Mouse (Mus musculus): Measurements from ENCODE around the gene Cdh5.

Cdh5 gene

DNA sequence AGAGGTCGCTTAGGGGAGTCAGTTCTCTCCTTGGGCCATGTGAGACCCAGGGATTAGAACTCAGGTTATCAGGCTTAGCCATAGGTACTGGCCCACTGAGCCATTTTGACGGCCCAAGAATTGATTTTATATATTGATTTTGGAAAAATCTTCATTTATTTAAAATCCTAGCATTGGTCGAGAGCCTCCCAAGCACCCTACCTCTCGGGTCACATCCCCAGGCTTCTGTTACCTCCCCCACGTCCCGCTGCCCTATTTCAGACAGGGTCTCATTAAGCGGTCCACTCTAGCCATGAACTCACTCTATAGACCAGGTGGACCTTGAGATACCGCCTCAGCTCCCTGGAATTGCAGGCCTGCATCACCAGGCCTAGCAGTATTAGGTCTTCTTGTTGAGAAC lies 33.1 kb downstream of the Cdh5 start:
- DNase-seq (ENCODE audit: low read depth, low spot score), result no peak

DNA sequence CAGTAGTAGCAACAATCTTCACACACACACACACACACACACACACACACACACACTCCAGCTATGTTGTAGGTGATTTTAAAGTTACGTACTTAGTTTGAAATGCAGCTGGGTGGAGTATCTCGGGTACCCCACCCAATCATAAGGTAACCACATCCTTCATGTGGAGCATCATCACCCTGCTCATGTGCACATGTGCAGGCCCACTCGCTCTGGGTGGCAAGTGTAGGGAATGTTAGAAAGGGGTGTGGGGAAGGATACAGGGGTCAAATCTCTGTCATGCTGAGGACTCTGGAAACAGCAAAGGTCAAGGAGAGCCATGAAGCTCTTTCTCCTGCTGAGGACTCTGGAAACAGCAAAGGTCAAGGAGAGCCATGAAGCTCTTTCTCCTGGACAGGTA lies 34.9 kb downstream of the Cdh5 start:
- no peak for DNase-seq (ENCODE audit: low read depth, low spot score)

DNA sequence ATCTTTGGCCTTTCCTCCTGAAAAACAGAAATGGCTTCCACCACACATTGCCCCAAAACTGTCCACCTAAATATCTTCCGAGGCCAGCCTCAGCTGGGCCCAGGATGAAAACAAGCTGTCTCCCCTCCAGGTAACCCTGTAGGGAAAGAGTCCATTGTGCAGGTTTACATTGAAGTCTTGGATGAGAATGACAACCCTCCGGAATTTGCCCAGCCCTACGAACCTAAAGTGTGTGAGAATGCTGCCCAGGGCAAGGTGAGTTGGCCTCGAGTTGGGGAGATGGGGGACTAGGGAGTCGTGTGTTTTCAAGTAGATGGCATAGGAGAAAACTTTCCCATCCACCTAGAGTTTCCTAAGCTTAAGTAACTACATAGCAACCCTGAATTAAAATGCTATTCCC lies 36.2 kb downstream of the Cdh5 start:
- no peak for DNase-seq (ENCODE audit: low read depth, low spot score)

DNA sequence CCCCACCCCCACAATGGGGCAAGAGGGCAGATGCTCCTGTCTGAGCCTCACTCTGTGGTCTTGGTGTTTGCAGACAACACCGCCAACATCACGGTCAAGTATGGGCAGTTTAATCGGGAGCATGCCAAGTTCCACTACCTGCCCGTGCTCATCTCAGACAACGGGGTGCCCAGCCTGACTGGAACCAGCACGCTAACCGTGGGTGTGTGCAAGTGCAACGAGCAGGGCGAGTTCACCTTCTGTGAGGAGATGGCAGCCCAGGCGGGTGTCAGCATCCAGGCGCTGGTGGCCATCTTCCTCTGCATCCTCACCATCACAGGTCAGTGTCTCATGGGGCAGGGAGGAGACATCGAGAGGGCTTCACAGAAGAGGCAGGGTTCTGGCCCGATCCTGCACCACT lies 39.2 kb downstream of the Cdh5 start:
- no peak for DNase-seq (ENCODE audit: low read depth, low spot score)

DNA sequence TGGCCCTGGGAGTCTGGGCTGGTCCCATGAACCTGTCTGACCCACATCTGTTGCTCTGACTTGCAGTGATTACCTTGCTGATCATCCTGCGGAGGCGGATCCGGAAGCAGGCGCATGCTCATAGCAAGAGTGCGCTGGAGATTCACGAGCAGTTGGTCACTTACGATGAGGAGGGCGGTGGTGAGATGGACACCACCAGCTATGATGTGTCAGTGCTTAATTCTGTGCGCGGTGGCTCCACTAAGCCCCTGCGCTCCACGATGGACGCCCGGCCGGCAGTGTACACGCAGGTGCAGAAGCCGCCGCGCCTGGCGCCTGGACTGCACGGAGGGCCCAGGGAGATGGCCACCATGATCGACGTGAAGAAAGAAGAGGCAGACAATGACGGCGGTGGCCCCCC lies 41.0 kb downstream of the Cdh5 start:
- no peak for DNase-seq (ENCODE audit: low read depth, low spot score)

DNA sequence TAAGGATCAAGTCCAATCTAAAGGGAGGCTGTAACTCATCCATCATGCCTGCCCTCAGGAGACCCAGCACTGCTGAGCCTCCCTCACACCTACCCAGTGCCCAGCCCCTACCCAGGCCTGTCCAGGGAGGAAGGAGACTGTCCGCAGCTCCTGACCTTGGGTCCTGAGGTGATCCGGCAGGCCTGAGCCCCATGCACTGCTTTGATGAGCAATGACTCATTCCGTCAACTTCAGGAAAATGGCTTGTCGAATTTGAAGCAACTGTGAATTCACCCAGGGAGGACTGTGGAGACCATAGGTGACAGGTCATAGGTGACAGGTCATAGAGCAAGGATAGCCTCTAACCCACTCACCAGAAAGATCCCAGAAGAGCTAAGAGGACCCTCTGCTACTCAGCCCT lies 42.0 kb downstream of the Cdh5 start:
- DNase-seq (ENCODE audit: low read depth, low spot score), result no peak

DNA sequence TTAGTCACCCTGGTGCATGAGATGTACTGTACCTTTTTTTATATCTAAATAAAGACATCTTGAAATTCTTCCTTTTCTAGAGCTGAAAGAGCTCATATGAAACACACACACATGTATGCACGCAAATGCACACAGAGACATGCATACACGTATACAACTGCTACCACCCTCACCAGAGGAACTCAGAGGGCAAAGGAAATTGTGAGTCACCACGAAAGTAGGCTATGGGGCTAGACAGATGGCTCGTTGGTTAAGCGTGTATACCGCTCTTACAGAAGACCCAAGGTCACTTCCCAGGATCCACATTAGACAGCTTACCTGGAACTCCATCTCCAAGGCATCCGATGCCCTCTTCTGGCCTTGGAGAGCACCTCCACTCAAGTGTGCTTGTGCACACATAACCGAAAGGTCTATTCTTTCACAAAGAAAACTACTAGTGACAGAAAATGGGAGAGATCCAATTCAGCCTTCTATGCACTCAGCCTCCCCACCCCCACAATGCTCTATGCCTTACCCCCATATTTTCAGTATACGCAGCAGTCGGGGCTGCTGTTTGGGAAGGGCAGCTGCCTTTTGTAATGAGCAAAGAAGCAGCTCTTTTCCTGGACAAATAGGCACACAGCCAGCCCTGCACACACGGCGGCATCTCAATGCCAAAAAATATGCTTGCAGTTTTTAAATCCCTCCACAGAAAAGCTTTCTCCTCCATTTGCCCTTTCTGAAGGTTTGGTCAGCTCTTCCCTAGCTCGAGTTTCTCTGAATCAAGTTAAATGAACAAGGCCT lies 43.2 kb downstream of the Cdh5 start:
- no peak for DNase-seq (ENCODE audit: low read depth, low spot score)

DNA sequence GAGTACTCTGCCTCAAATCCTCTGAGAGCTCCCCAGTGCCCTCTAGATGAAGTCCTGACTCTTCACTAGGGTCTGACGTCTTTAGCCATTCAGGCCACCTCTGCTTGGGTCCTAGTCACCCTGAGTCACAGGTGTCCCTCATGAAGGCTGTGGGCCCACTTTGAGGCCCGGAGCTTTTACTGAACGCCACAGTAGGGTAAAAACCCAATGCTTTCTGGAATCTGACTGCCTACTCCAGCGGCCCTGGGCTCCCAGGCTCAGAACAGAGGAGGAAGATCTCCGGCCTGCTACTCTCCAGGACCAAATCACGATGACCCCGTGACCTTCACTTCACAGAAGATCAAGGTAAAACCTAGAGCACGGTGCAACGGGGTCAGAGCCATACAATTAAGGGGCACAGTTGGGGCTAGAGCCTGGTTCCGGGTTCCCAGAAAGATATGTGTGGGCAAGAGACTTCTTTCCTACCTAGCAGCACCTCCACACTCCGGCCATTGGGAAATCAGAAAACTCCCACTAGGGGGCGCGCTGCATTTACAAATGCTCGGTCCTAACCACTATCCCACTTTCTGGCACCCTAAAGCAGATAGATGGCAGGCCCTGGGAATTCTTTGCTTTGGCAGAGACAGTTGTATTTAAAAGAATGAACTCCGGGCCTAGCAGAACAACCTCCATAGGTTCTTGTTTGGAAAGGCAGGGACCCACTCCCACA lies 44.7 kb downstream of the Cdh5 start:
- DNase-seq (ENCODE audit: low read depth, low spot score), result peak; percentile 77

DNA sequence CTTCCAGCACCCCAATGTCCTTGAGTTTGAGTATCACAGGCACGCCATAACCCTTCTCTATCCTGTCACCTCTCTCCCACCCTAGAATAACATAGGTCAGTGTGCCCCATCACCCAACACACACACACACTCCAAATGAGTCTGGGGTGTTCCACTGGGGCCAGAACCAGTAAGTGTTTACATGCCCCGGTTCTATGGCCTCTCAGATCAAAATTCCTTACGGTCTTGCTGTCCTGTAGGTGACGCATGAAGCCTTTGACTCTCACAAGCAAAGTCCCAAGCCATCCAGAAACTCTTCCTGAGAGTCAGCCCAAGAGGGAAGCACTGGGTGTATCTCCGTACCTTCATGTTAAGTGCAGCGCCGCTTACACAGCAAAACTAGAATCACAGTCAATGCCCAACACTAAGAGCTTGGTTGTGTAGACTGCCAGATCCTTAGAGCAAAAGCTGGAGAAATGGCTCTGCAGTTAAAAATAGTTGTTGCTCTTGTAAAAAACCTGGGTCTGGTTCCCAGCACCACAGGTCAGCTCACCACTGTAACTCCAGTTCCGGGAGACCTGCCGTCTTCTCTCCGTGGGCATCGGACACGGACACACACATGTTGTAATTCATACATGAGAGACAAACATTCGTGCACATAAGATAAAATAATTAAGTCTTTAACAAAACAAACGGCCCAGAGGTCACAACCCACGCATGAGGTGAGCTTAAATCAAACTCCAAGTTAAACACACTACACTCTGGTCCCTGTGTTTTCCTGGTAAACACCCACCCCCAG lies 45.5 kb downstream of the Cdh5 start:
- DNase-seq (ENCODE audit: low read depth, low spot score), result no peak

DNA sequence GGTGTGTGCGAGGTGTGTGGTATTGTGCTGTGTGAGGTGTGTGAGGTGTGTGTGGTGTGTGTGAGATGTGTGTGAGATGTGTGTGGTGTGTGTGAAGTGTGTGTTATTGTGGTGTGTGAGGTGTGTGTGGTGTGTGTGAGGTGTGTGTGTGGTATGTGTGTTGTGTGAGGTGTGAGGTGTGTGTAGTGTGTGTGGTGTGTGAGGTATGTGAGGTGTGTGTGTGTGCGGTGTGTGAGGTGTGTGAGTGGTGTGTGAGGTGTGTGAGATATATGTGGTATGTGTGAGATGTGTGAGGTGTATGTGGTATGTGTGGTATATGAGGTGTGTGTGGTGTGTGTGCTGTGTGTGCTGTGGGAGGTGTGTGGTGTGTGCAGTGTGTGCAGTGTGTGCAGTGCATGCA lies 46.5 kb downstream of the Cdh5 start:
- DNase-seq (ENCODE audit: low read depth, low spot score), result no peak

DNA sequence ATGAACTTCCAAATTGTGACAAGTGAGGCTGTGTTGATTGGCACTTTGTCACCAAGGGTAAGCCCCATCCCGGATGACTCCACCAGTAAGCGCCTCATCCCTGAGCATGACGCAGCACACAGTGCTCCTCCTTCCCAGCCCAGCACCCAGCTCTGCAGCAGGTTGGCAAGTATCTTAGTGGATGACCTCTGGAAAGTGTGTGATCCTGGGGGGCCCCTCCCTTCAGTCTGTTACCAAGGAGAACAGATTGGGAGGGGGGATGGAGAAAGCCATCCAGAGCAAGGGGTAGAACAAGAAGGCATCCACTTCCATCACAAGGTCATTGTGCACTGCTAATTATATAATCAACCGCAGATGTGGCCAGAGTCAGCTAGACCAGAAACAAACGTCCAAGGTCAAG lies 59.3 kb downstream of the Cdh5 start:
- DNase-seq (ENCODE audit: low read depth, low spot score), result no peak

DNA sequence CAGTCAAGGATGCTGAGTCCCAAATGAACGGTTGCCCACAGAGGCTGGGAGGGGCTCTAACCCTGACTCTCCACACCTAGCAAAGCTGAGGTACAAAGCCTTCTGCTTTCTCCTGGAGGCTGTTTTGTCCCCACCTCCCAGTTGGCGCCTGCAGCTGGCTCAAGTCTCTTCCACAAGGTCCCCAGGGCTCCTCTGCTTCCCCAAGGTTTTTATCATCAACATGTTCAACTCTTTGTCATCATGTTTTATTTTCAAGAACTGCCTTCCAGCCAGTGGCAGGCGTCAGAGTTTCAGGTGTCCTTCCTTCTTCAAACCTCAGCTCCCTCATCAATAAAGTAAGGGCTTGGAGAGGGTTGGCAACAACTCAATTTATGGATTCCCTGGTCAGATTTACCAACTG lies 68.0 kb downstream of the Cdh5 start:
- DNase-seq (ENCODE audit: low read depth, low spot score), result no peak

DNA sequence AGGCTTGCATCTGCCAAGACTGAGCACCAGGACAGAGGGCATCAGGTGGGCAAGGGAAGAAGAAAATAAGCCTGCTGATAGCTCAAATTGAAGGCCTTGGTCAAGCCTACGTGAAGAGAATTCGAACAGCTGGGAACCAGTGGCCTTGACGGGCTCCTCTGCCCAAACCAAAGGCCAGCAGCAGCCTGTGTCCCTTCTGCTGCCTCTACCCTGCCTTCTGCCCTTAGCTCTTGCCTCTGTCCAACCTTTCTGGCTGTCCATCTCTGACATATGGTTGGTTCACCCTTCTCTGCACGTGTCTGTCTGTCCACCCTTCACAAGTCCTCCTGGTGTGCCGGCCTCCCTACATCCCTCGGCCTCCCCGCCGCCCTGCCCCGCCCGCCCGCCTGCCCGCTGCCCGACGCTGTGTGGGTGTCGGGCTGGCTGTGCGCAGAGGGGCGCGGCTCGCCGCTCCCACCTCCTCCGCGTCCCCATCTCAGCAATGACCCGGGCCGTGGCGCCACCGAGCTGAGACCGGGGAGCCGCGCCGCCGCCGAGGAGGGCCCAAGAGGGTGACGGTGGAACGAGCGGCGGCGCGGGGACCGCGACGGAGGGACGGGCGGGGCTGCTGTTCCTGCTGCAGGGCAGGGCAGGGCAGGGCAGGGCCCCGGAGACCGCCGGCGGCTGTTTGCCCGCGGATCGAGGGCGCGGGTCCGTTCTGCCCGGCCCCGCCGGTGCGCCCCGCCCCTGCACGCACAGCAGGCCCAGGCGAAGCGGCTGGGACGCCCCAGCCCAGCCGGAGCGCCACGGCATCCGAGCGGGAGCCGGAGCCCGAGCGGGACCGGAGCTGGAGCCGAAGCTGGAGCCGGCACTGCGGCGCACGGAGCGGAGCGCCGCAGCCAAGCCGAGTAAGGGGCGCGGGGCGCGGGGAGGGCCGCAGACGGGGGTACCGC lies 69.0 kb downstream of the Cdh5 start, which contains the start of gene Bean1:
Gene Bean1, plus strand, starts transcription at position 325 of the 932 bp plus-strand sequence.
- DNase-seq (ENCODE audit: low read depth, low spot score), result peak; percentile 5

DNA sequence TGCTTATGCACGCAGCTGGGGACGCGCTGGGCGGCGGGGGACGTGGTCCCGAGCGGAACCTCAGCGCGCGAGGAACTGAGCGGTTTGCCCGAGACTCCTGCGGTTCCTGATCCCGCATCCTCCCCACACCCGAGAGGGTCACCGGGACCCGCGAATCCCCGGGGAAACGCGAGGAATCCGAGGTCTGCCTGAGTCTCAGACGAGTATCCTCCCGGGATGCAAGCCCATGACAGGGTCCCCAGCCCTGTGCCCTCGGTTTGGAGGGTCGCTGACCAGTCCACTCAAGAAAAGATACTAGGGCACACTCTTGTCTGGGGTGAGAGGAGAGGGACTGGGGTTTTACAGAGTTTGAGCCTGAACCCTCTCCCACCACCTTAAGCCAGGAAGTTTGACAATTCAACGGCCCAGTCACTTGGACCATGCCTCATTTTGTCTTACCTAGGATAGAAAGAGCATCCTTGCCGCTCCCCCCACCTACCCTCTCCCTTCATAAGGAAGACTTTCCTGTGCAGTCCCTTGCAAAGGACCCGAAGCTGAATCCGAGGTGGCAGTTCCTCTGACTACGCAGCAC lies 69.7 kb downstream of the Cdh5 start:
- no peak for DNase-seq (ENCODE audit: low read depth, low spot score)

DNA sequence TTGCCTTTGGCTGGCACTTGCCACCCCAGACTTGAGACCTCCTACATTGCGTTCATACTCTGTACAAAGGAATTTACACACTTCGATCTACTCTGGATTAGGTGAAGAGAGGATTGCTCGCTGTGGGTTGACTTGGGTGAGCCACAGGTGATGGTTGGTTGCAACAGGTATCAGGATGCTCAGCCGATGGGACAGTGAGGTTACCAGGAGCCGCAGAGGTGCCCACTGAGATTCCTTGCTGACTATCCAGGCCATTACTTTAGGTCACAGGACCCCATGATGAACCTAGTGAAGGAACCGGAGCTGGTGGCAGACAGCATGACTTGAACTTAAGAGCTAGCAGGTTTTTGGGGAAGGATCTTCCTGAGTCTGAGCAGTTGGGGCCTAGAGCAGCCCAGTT lies 71.0 kb downstream of the Cdh5 start:
- DNase-seq (ENCODE audit: low read depth, low spot score), result no peak

DNA sequence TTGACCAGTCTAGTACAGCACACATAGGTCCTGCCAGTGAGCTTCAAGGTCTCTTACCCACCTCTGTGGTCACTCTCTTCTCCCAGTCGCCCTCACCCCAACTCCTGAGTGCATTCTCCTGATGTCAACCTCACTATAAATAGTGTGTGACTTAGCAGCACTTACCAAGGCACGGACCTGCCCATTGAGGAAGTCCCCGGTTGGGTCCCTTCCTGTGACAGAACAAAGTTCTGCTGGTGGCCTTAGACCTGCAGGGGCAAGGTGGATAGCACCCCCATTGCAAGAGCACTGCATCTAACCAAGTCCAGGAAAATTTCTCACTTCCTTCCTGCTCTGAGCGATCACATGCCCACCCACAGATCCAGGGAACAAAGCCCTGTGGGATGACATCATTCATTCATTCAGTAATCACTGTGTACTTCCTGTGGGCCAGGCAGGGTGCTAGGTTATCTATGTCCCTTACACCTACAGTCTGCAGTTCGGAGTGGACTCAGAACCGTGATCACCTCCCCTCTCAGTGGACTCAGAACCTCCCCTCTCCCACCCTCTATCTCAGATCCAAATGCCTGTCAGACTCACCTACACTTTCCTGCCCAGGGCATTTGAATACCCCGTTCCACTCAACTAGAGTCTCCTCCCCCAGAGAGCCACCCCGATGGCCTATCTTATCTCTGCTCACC lies 74.6 kb downstream of the Cdh5 start:
- DNase-seq (ENCODE audit: low read depth, low spot score), result no peak

DNA sequence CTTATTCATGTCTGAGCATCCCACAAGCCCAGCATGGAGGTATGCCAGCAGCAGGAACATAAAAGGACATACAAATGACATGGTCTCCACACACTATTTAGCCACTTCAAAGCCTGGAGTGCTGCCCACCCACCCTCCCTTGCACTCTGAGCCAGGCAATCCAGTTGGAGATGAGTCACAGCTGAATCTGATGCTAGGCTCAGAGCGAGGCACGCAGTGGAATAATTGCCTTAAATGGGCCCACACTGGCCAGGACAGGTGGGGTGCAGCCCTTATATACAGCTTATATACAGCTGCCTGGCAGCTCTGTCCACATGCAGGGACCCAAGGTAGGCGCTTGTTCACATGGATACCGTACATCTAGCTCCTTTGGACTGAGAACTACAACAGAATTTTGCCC lies 75.6 kb downstream of the Cdh5 start:
- DNase-seq (ENCODE audit: low read depth, low spot score), result no peak

DNA sequence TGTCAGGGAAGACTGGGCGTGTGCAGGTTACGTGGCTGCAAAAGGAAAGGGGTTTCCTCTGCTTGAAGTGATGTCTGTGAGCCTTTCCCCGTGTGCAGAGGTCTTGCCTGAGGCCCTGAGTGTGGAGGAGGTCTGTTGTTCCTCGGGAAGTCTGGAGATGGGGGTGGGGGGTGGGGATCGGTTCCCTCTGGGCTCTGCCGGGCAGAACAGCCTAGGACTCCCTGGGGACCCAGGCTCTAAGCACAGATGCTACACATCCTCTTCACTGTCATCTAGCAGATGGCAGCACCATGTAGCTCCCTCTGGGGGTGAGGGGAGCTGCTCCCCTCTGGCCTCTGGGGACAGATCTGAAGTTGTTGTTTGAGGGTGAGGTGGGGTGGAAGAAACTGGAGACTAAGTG lies 83.5 kb downstream of the Cdh5 start:
- no peak for DNase-seq (ENCODE audit: low read depth, low spot score)

DNA sequence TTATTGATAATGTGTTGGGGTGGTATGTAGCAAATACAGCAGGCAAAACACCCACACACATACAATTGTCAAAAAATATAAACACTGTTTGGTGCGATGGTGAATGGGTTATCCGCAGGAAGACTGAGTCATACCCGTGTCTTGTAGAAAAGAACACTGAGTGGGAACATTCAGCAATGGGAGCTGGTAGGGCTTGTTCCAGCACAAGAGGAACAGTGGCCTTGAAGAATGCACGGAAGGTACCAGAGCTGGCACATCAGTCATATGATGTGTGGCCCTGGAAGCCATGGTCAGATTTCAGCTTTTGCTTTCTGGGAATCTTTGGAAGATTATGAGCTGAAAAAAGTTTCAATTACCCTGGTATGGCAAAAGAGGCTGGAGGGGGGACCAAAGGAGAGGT lies 85.4 kb downstream of the Cdh5 start:
- DNase-seq (ENCODE audit: low read depth, low spot score), result no peak

DNA sequence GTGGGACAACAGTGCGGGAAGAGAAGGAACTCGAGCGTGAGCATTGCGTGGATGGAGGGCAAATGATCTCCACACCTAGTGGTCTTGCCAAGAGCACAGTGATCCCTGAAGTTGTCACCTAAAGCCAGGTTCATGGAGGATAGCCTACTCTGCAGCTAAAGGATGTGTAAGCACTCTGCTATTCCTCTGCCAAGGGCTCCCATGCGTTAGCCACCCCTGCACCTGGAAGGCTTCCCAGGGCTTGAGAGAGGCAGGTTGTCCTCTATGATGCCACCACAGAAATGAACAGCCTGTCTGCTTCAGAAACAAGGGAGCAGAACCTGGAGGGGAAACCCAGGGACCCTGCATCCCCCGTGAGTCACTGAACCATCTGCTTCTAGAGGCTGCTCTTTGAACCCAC lies 86.2 kb downstream of the Cdh5 start:
- no peak for DNase-seq (ENCODE audit: low read depth, low spot score)

DNA sequence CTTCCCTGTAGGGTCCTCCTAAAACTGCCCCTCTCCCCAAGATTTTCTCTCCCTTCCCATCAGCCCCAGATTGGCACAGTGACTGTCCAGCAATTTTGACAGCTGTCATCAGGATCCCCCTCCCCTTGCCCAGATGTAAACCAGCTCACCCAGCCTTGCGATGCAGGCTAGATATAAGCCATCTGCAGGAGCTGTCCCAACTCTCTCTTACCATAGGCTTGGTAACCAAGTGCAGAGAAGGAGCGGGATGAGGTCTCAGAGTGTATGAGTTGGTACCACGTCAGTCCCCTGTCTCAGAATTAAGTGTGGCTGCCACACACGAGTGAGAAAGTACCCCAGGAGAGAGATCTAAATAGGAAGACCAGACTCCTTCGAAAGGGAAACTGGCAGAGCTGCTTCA lies 87.0 kb downstream of the Cdh5 start:
- DNase-seq (ENCODE audit: low read depth, low spot score), result no peak

All from forelimb bud, embryonic 11.5 days (tissue).